Mouse (Mus musculus): Measurements from ENCODE around the gene Agk. TPM values are rescaled to one million over a fixed set of nuclear protein-coding genes. Genes with fewer than 3 reads are reported as not detected.

The Agk gene
- polyA plus RNA-seq, 1 experiment from 2014 or later: 68.2 TPM

DNA sequence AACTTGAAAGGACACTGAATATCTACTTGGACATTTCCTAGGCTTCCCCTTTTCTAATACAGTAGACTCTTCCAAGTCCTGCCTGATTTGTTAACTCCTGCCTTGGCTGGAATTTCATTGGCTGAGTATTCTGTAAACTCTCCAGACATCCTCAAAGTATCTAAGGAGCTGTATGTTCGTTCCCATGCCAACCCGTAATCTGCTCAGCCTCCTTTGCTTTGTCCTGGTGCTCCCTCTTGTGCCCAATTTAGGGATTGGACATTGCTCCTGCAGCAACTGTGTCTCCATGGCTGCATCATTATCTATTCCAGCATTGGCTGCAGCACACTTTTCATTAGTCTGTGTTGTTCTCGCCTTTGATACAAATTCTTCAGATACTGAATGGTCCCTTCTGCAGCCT, 68.2 kb downstream of the Agk start:
- peaks cover 4% of the 10 kb centered on the region; the same call in 1 of the 2 replicates for H3K36me3 ChIP-seq (ENCODE audit: control insufficient read depth, insufficient read depth, low read length)
- H3K27me3 ChIP-seq (replicated peaks; ENCODE audit: control insufficient read depth, insufficient read depth, low read length): no peaks in the 10 kb centered on the region
- no peak overlapping the region for H3K9ac ChIP-seq (ENCODE audit: low read depth, low read length)
- no peak overlapping the region for H3K4me3 ChIP-seq (ENCODE audit: low read length)
- no peaks in the 10 kb centered on the region for H3K9me3 ChIP-seq (ENCODE audit: control insufficient read depth, low read length)
- peak; percentile 98 for ATAC-seq
- WGBS: 5% methylated on average over 3 of the region's 3 CpGs
- H3K27ac ChIP-seq (ENCODE audit: low read depth, low read length): peak overlapping the region; percentile 21; the same call in 1 of the 2 replicates
- no peak overlapping the region for H3K4me2 ChIP-seq (ENCODE audit: low read length)
- peaks cover 2% of the 10 kb centered on the region; the same call in 1 of the 2 replicates for H3K4me1 ChIP-seq (ENCODE audit: control insufficient read depth, insufficient read depth, low read depth, low read length)

DNA sequence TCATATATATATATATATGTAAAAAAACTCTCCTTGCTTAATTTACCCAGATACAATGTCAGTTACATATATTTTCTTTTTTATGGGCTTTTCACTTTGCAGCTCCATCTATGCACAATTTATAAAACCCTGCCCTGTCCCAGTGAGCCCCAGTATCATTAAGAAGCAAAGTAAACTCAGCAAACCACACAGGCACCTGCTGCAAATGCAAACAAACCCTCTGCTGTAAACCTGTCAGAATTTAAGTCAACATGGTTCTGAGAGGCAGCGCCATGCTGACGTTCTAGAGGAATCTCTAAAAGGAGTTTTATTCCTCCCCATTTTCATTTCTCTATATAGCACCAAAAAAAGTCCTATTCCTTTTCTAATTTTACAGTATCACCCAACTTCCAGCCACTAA, 77.1 kb downstream of the Agk start:
- H3K9ac ChIP-seq (ENCODE audit: low read depth, low read length): no peak overlapping the region
- no peaks in the 10 kb centered on the region for H3K4me1 ChIP-seq (ENCODE audit: control insufficient read depth, insufficient read depth, low read depth, low read length)
- H3K9me3 ChIP-seq (ENCODE audit: control insufficient read depth, low read length): no peaks in the 10 kb centered on the region
- H3K27me3 ChIP-seq (replicated peaks; ENCODE audit: control insufficient read depth, insufficient read depth, low read length): no peaks in the 10 kb centered on the region
- ATAC-seq: no peak
- no peak overlapping the region for H3K4me3 ChIP-seq (ENCODE audit: low read length)
- WGBS: 90% methylated on average over 2 of the region's 2 CpGs
- H3K27ac ChIP-seq (ENCODE audit: low read depth, low read length): no peak overlapping the region
- H3K4me2 ChIP-seq (ENCODE audit: low read length): no peak overlapping the region
- H3K36me3 ChIP-seq (ENCODE audit: control insufficient read depth, insufficient read depth, low read length): peaks cover 44% of the 10 kb centered on the region

DNA sequence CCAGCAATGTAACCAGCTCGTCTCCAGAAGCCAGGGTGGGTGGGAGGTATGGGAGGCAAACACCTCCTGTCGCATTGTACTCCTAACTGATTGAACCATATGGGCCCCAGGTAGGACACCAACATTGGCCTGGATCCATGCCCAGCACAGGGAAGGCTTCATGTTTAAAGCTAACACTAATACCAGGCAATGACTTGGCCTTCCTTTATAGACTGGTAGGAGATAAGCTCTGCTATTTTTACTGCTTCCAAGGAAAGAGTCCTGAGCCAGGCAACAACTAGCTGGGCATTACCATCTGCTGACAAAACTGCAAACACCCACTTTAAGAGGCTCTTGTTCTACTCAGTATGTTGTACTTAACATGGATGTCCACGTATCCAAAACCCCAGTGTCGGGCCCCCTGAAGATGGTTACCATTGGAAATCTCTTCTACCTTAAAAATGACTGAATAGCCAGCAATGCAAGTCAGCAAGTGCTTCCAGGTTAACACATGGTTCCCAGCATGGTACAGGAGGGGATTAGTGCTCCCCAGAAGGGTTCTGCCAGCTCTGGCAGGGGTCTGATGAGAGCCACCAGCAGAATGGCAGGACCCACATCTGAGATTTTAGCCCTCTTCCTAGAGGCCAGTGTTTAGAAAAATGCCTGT, 78.8 kb downstream of the Agk start:
- Histone ChIP-seq H3K4me2 (ENCODE audit: low read length) (no peak overlapping the region), H3K27me3 (replicated peaks; ENCODE audit: control insufficient read depth, insufficient read depth, low read length) (no peaks in the 10 kb centered on the region), H3K27ac (ENCODE audit: low read depth, low read length) (no peak overlapping the region), H3K9ac (ENCODE audit: low read depth, low read length) (no peak overlapping the region), H3K4me1 (ENCODE audit: control insufficient read depth, insufficient read depth, low read depth, low read length) (no peaks in the 10 kb centered on the region), H3K9me3 (ENCODE audit: control insufficient read depth, low read length) (no peaks in the 10 kb centered on the region), H3K4me3 (ENCODE audit: low read length) (no peak overlapping the region), H3K36me3 (ENCODE audit: control insufficient read depth, insufficient read depth, low read length) (peaks cover 47% of the 10 kb centered on the region)
- no peak for ATAC-seq
- 80% methylated on average over 4 of the region's 4 CpGs for WGBS

DNA sequence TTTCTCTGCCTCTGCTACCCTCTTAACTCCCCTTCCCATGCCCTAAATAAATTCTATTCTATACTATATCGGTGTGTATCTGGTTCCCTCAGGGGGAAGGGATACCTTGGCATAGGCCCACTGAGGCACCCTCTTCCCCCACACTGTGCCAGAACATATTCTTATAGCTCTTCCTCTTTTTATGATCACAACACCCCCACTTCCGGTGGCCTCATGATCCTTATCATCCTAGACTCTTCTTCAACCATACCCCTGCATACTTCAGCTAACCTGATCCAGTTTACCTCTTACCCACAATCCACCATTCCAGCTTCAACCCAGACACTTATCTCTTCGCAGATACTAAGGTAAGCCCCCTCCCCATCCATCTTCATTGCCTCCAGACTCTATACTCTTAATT, 86.1 kb downstream of the Agk start:
- no peak overlapping the region for H3K4me3 ChIP-seq (ENCODE audit: low read length)
- H3K9me3 ChIP-seq (ENCODE audit: control insufficient read depth, low read length): no peaks in the 10 kb centered on the region
- no peak overlapping the region for H3K27ac ChIP-seq (ENCODE audit: low read depth, low read length)
- H3K36me3 ChIP-seq (ENCODE audit: control insufficient read depth, insufficient read depth, low read length): peaks cover 28% of the 10 kb centered on the region
- H3K4me2 ChIP-seq (ENCODE audit: low read length): no peak overlapping the region
- H3K4me1 ChIP-seq (ENCODE audit: control insufficient read depth, insufficient read depth, low read depth, low read length): no peaks in the 10 kb centered on the region
- WGBS: 96% methylated on average over 3 of the region's 3 CpGs
- no peak for ATAC-seq
- no peaks in the 10 kb centered on the region for H3K27me3 ChIP-seq (replicated peaks; ENCODE audit: control insufficient read depth, insufficient read depth, low read length)
- H3K9ac ChIP-seq (ENCODE audit: low read depth, low read length): no peak overlapping the region

DNA sequence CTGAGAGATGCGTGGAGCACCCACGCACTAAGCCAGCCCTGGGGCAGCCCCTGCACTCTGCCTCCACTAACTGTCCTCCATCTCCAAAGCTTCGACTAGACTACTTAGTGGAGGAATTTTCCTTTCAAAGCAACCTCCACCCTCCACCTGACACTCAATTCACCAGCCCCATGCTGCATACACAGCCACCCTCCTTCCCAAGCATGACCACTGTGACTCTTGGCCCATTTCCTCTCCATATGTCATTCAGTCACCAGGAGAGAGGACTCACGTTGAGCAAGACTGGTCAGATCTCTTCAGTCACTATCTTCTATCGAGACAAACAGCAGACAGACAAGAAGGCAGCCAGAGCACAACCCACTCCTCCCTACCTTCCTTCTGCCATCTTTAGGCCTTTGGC, 88.1 kb downstream of the Agk start:
- no peak overlapping the region for H3K4me3 ChIP-seq (ENCODE audit: low read length)
- 84% methylated on average over 5 of the region's 5 CpGs for WGBS
- H3K9ac ChIP-seq (ENCODE audit: low read depth, low read length): no peak overlapping the region
- H3K4me2 ChIP-seq (ENCODE audit: low read length): no peak overlapping the region
- H3K27ac ChIP-seq (ENCODE audit: low read depth, low read length): no peak overlapping the region
- ATAC-seq: no peak
- no peaks in the 10 kb centered on the region for H3K4me1 ChIP-seq (ENCODE audit: control insufficient read depth, insufficient read depth, low read depth, low read length)
- no peaks in the 10 kb centered on the region for H3K27me3 ChIP-seq (replicated peaks; ENCODE audit: control insufficient read depth, insufficient read depth, low read length)
- H3K36me3 ChIP-seq (ENCODE audit: control insufficient read depth, insufficient read depth, low read length): peaks cover 15% of the 10 kb centered on the region; the same call in 1 of the 2 replicates
- H3K9me3 ChIP-seq (ENCODE audit: control insufficient read depth, low read length): no peaks in the 10 kb centered on the region

DNA sequence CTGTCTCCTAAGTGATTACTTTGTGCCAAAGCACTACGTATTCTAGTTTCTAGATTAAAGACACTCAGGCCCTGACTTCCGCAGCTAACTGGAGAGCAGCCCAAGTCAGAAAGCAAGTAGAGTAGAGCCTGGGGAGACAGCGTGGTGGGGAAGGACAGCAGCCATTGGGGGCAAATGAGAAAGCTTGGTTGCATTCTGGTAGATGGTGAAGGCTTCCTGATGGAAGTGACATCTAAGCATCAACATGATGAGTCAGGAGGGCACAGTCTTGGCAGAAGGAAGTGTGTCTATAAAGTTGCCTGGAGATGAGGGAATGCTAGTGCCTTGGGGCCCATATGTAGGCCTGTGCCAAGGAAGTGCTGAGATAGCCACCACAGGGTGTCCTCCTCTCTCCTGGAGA, 88.6 kb downstream of the Agk start:
- peaks cover 14% of the 10 kb centered on the region; the same call in 1 of the 2 replicates for H3K36me3 ChIP-seq (ENCODE audit: control insufficient read depth, insufficient read depth, low read length)
- no peaks in the 10 kb centered on the region for H3K4me1 ChIP-seq (ENCODE audit: control insufficient read depth, insufficient read depth, low read depth, low read length)
- no peak for ATAC-seq
- H3K9me3 ChIP-seq (ENCODE audit: control insufficient read depth, low read length): no peaks in the 10 kb centered on the region
- no peaks in the 10 kb centered on the region for H3K27me3 ChIP-seq (replicated peaks; ENCODE audit: control insufficient read depth, insufficient read depth, low read length)
- H3K27ac ChIP-seq (ENCODE audit: low read depth, low read length): no peak overlapping the region
- H3K4me3 ChIP-seq (ENCODE audit: low read length): no peak overlapping the region
- no peak overlapping the region for H3K4me2 ChIP-seq (ENCODE audit: low read length)
- WGBS: 90% methylated on average over 3 of the region's 3 CpGs
- H3K9ac ChIP-seq (ENCODE audit: low read depth, low read length): no peak overlapping the region

DNA sequence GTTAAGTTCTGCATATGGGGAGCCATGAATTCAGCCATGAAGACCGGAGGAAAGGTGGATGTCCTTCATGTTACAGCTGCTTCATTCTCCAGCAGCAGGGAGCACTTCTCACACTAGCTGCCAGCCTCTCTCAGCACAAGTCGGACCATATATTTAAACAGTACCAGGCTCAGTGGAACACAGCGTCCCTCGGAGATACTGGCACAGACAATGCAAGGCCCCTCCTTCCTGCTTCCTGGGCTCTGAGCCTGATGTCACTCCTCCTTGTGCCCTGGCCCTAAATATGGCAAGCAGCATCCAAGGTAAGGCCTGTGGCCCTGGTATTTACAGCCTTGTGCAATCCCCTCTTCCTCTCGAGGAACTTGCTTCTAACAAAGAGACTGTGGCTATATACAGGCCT, 90.8 kb downstream of the Agk start:
- Histone ChIP-seq H3K4me2 (ENCODE audit: low read length) (no peak overlapping the region), H3K4me1 (ENCODE audit: control insufficient read depth, insufficient read depth, low read depth, low read length) (no peaks in the 10 kb centered on the region), H3K27me3 (replicated peaks; ENCODE audit: control insufficient read depth, insufficient read depth, low read length) (no peaks in the 10 kb centered on the region), H3K9ac (ENCODE audit: low read depth, low read length) (no peak overlapping the region), H3K4me3 (ENCODE audit: low read length) (no peak overlapping the region), H3K27ac (ENCODE audit: low read depth, low read length) (no peak overlapping the region), H3K9me3 (ENCODE audit: control insufficient read depth, low read length) (no peaks in the 10 kb centered on the region), H3K36me3 (ENCODE audit: control insufficient read depth, insufficient read depth, low read length) (peaks cover 7% of the 10 kb centered on the region)
- ATAC-seq: no peak
- 82% methylated on average over 5 of the region's 5 CpGs for WGBS

DNA sequence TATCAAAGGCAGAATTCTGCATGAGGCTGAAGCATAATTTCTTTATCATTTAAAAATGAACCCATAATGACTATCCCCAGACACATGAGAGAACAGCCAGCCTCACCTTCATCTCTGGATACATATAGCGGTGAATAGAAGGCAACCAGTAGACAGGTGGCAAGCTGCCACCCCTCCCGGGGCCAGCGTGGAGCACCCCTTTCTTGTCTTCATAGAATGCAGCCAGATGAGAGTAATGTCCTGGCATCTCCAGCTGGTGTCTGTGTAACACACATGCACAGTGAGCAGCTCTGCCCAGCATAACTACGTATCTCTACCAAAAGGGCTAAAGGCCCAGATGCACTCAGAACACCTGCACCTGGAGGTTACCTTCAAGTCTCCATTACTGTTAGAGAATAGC, 93.4 kb downstream of the Agk start:
- H3K36me3 ChIP-seq (ENCODE audit: control insufficient read depth, insufficient read depth, low read length): peaks cover 2% of the 10 kb centered on the region; the same call in 1 of the 2 replicates
- H3K4me3 ChIP-seq (ENCODE audit: low read length): no peak overlapping the region
- no peaks in the 10 kb centered on the region for H3K27me3 ChIP-seq (replicated peaks; ENCODE audit: control insufficient read depth, insufficient read depth, low read length)
- no peaks in the 10 kb centered on the region for H3K9me3 ChIP-seq (ENCODE audit: control insufficient read depth, low read length)
- H3K9ac ChIP-seq (ENCODE audit: low read depth, low read length): no peak overlapping the region
- no peak overlapping the region for H3K4me2 ChIP-seq (ENCODE audit: low read length)
- WGBS: 93% methylated on average over 4 of the region's 4 CpGs
- no peak overlapping the region for H3K27ac ChIP-seq (ENCODE audit: low read depth, low read length)
- H3K4me1 ChIP-seq (ENCODE audit: control insufficient read depth, insufficient read depth, low read depth, low read length): no peaks in the 10 kb centered on the region
- ATAC-seq: no peak

DNA sequence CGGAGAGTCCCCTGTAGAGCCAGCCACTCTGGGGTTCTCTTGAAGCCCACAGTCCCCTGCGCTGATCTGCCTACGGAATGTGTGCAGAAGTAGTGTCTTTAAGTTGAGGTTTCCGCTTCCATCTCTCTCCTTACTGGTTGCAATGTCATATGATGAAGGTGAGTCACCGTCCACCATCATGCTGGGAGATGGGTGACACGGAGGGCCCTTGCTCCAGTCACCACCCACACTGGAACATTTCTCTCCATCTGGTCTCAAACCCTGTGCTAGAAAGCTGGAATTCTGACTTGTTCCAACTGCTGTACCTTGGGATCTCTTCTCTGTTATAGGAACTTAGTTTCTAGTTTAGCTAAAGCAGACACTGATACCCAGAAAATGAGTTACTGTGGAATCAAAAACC, 96.1 kb downstream of the Agk start:
- no peak for ATAC-seq
- H3K4me2 ChIP-seq (ENCODE audit: low read length): no peak overlapping the region
- H3K4me1 ChIP-seq (ENCODE audit: control insufficient read depth, insufficient read depth, low read depth, low read length): no peaks in the 10 kb centered on the region
- peaks cover 2% of the 10 kb centered on the region; the same call in 1 of the 2 replicates for H3K36me3 ChIP-seq (ENCODE audit: control insufficient read depth, insufficient read depth, low read length)
- no peak overlapping the region for H3K4me3 ChIP-seq (ENCODE audit: low read length)
- no peaks in the 10 kb centered on the region for H3K27me3 ChIP-seq (replicated peaks; ENCODE audit: control insufficient read depth, insufficient read depth, low read length)
- no peaks in the 10 kb centered on the region for H3K9me3 ChIP-seq (ENCODE audit: control insufficient read depth, low read length)
- H3K9ac ChIP-seq (ENCODE audit: low read depth, low read length): no peak overlapping the region
- WGBS: 94% methylated on average over 6 of the region's 6 CpGs
- H3K27ac ChIP-seq (ENCODE audit: low read depth, low read length): no peak overlapping the region
